Mouse (Mus musculus): ENCODE measurements at regions not wholly inside any gene's neighbourhood (a gene's known extent, or its start where the extent isn't known, plus 50 kb on each side); places are given as distances from the start of the nearest gene placed in this dataset.

DNA sequence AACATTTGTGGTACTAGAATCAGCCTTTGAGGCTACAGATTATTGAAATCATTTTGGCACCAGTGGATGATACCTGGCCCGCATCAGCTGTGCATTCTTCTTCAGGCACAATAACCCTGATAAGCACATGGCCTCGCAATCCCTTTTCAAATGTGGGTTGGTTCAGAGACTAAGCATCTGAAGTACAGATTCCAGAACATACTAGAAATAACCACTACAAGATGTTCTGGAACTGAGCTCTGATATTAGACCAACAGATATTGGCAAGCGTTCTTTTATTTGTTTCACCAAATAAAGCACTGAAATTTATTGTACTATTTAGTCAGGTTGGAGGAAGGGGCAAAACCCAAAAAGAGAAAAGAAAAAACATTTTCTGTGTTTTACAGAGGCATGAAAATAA is 68.1 kb upstream of the 1810046K07Rik start:
- TF ChIP-seq CTCF (IDR thresholded peaks at IDR 0.05; ENCODE audit: borderline replicate concordance, extremely low read depth, insufficient read depth, insufficient read length) = no peak
- TF ChIP-seq POLR2A (IDR thresholded peaks at IDR 0.05; ENCODE audit: borderline replicate concordance, extremely low read depth, insufficient read depth, insufficient read length, poor library complexity, severe bottlenecking) = no peak

Data from brain, embryonic 14.5 days (tissue).